In genomic region chr5:103848546-103848945, GRCm38 (mm10) we compare ENCODE assay signal across 18 mouse cellular contexts.
A peak's percentile ranks its signal among the peaks of the same experiment; 100 is the strongest.
DNase-seq lines count a peak whose midpoint lies in the region; ATAC-seq lines count a peak whose summit lies in the region.
"Had no signal": no experiment of that assay in that cellular context is flagged by ENCODE, and none has a peak within 500 bp of the region (broad histone marks: within the 10 kb centered on the region; RNA-seq: fewer than 3 reads in every experiment).

No protein-coding gene starts in this region.

- DNase-seq in gastrocnemius, adult 8-10 months (ENCODE audit: low spot score in 2 of 2), result peak; percentile 42 to 55
- no peak for DNase-seq in gastrocnemius, postnatal 4 days (ENCODE audit: low spot score in 2 of 2)
- DNase-seq in kidney, adult 11 months, result peak; percentile 89
- DNase-seq in kidney, postnatal 14 days, result peak; percentile 82
- no peak for DNase-seq in hindbrain, embryonic 11.5 days (ENCODE audit: low spot score)
- no peak for DNase-seq in midbrain, embryonic 11.5 days (ENCODE audit: low spot score, missing footprints)
- DNase-seq: cerebellum, adult 11 months; cerebellum, postnatal 25 days; retina, postnatal 1 day; spleen, adult 18-20 months; thymus, postnatal 25 days had no signal

- H3K4me2 ChIP-seq in kidney, embryonic 14.5 days (replicated peaks; ENCODE audit: low read depth, low read length), result no peak overlapping the region
- no peak overlapping the region for H3K4me2 ChIP-seq in hindbrain, embryonic 11.5 days (replicated peaks; ENCODE audit: low read depth, low read length)
- H3K4me2 ChIP-seq in midbrain, embryonic 11.5 days, result no peak overlapping the region
- H3K4me2 ChIP-seq: hindbrain, embryonic 15.5 days; liver, embryonic 15.5 days; neural tube, embryonic 15.5 days had no signal

- no peak overlapping the region for H3K27ac ChIP-seq in kidney, embryonic 14.5 days (ENCODE audit: low read depth, low read length)
- H3K27ac ChIP-seq in brown adipose tissue, adult 24 weeks (replicated peaks; ENCODE audit: low read depth, low read length), result peak overlapping the region; percentile 80
- H3K27ac ChIP-seq in hindbrain, embryonic 11.5 days (ENCODE audit: low read depth, low read length), result no peak overlapping the region
- H3K27ac ChIP-seq in midbrain, embryonic 11.5 days (ENCODE audit: low read depth, low read length), result no peak overlapping the region
- H3K27ac ChIP-seq: hindbrain, embryonic 15.5 days; liver, embryonic 15.5 days; midbrain, embryonic 10.5 days; neural tube, embryonic 15.5 days had no signal

- H3K27me3 ChIP-seq in kidney, embryonic 14.5 days (ENCODE audit: control insufficient read depth, insufficient read depth, low read length), result no peaks in the 10 kb centered on the region
- H3K27me3 ChIP-seq in hindbrain, embryonic 11.5 days (ENCODE audit: control insufficient read depth, insufficient read depth, low read length), result no peaks in the 10 kb centered on the region
- no peaks in the 10 kb centered on the region for H3K27me3 ChIP-seq in midbrain, embryonic 11.5 days (ENCODE audit: control insufficient read depth, insufficient read depth, low read length)
- H3K27me3 ChIP-seq: hindbrain, embryonic 15.5 days; liver, embryonic 15.5 days; neural tube, embryonic 15.5 days had no signal

- peaks cover 23% of the 10 kb centered on the region; the same call in 1 of the 2 replicates for H3K36me3 ChIP-seq in kidney, embryonic 14.5 days (ENCODE audit: control insufficient read depth, insufficient read depth, low read length)
- no peaks in the 10 kb centered on the region for H3K36me3 ChIP-seq in hindbrain, embryonic 11.5 days (ENCODE audit: control insufficient read depth, insufficient read depth, low read length)
- H3K36me3 ChIP-seq in midbrain, embryonic 11.5 days (ENCODE audit: control insufficient read depth, insufficient read depth, low read length), result no peaks in the 10 kb centered on the region

- no peak overlapping the region for H3K9ac ChIP-seq in kidney, embryonic 14.5 days (ENCODE audit: low read depth, low read length)
- H3K9ac ChIP-seq in hindbrain, embryonic 11.5 days (ENCODE audit: low read depth, low read length), result no peak overlapping the region
- no peak overlapping the region for H3K9ac ChIP-seq in midbrain, embryonic 11.5 days (ENCODE audit: low read length)
- H3K9ac ChIP-seq: hindbrain, embryonic 15.5 days; liver, embryonic 15.5 days; neural tube, embryonic 15.5 days had no signal

- WGBS in kidney, embryonic 14.5 days, result 66% methylated on average over 8 of the region's 8 CpGs
- WGBS in hindbrain, embryonic 11.5 days, result 95% methylated on average over 8 of the region's 8 CpGs
- WGBS in midbrain, embryonic 11.5 days, result 96% methylated on average over 8 of the region's 8 CpGs

- peaks cover 24% of the 10 kb centered on the region for H3K4me1 ChIP-seq in kidney, embryonic 14.5 days (ENCODE audit: control insufficient read depth, insufficient read depth, low read length)
- peaks cover 7% of the 10 kb centered on the region for H3K4me1 ChIP-seq in brown adipose tissue, adult 24 weeks (ENCODE audit: control insufficient read depth, insufficient read depth, insufficient read length, low read length)
- no peaks in the 10 kb centered on the region for H3K4me1 ChIP-seq in hindbrain, embryonic 11.5 days (replicated peaks; ENCODE audit: control insufficient read depth, insufficient read depth, low read length)
- peaks cover 3% of the 10 kb centered on the region; the same call in 1 of the 2 replicates for H3K4me1 ChIP-seq in midbrain, embryonic 11.5 days (ENCODE audit: control insufficient read depth, insufficient read depth, low read length)
- H3K4me1 ChIP-seq: liver, embryonic 15.5 days had no signal

- no peaks in the 10 kb centered on the region for H3K9me3 ChIP-seq in kidney, embryonic 14.5 days (ENCODE audit: control insufficient read depth, low read length)
- H3K9me3 ChIP-seq in hindbrain, embryonic 11.5 days (ENCODE audit: control insufficient read depth, low read length), result no peaks in the 10 kb centered on the region
- no peaks in the 10 kb centered on the region for H3K9me3 ChIP-seq in midbrain, embryonic 11.5 days (ENCODE audit: control insufficient read depth, low read length)
- H3K9me3 ChIP-seq: hindbrain, embryonic 15.5 days; limb, embryonic 10.5 days; liver, embryonic 15.5 days; midbrain, embryonic 10.5 days; neural tube, embryonic 15.5 days had no signal

- ATAC-seq in kidney, embryonic 14.5 days (ENCODE audit: low FRiP score, low TSS enrichment), result no peak
- no peak for ATAC-seq in hindbrain, embryonic 11.5 days (ENCODE audit: low FRiP score)
- no peak for ATAC-seq in midbrain, embryonic 11.5 days (ENCODE audit: low FRiP score)

- no peak overlapping the region for H3K4me3 ChIP-seq in kidney, embryonic 14.5 days (ENCODE audit: low read length)
- no peak overlapping the region for H3K4me3 ChIP-seq in brown adipose tissue, adult 24 weeks (ENCODE audit: insufficient read depth, low read depth, low read length)
- H3K4me3 ChIP-seq in hindbrain, embryonic 11.5 days (ENCODE audit: low read depth, low read length), result no peak overlapping the region
- no peak overlapping the region for H3K4me3 ChIP-seq in midbrain, embryonic 11.5 days (ENCODE audit: low read depth, low read length)
- H3K4me3 ChIP-seq: hindbrain, embryonic 15.5 days; limb, embryonic 10.5 days; liver, embryonic 15.5 days; midbrain, embryonic 10.5 days; neural tube, embryonic 15.5 days had no signal

Comparison
In these comparisons a context has a peak if more than half of its experiments do, and no peak if none do; other contexts are left out.
1. DNase-seq: peak in gastrocnemius, adult 8-10 months (2 of 2), kidney, adult 11 months (single experiment) and kidney, postnatal 14 days (single experiment); none in gastrocnemius, postnatal 4 days (0 of 2), hindbrain, embryonic 11.5 days (single experiment) and midbrain, embryonic 11.5 days (single experiment).